Mouse (Mus musculus) brain, embryonic 14.5 days (tissue): ENCODE results near the gene Gm42715. TPM values are rescaled to one million over a fixed set of nuclear protein-coding genes. Genes with fewer than 3 reads are reported as not detected.

Source experiments
- DNase-seq: peaks from one replicate; pipeline ENCODE4 v3.0.0-alpha.2; 2011; ENCODE audit warnings: low read depth
- CTCF ChIP-seq: fragments of 200-500 bp; IDR thresholded peaks from 2 replicates; pipeline ENCODE4 v1.5.1; 2012; ENCODE audit warnings: inconsistent platforms, mild to moderate bottlenecking, moderate library complexity, borderline replicate concordance; ENCODE audit not compliant: insufficient read depth, insufficient read length; ENCODE audit errors: extremely low read depth
- POLR2A ChIP-seq: fragments of 200-500 bp; IDR thresholded peaks from 2 replicates; pipeline ENCODE4 v1.6.1; 2012; ENCODE audit warnings: mild to moderate bottlenecking, inconsistent platforms, borderline replicate concordance; ENCODE audit not compliant: poor library complexity, insufficient read depth, insufficient read length, severe bottlenecking; ENCODE audit errors: extremely low read depth
- polyA plus RNA-seq: library from polyadenylated mRNA; depleted of rRNA; stranded (reverse); fragments of >200 nt; gene quantifications from 2 replicates; pipeline ENCODE4 v1.2.3, GENCODE M21; 2012

Gm42715 gene
- polyA plus RNA-seq, 1 experiment: 19.2 TPM

- TF ChIP-seq CTCF (no peak), POLR2A (no peak)
- no peak for DNase-seq
Observed at GRCm38 (mm10) chr7:127591108-127591507, 71.7 kb downstream of the Gm42715 start.

- TF ChIP-seq CTCF: no peak
- TF ChIP-seq POLR2A: no peak
Observed at GRCm38 (mm10) chr7:127592575-127592974, 73.2 kb downstream of the Gm42715 start.

GRCm38 (mm10) chr7:127596747-127597146 lies 77.4 kb downstream of the Gm42715 start:
- no peak for TF ChIP-seq POLR2A
- no peak for TF ChIP-seq CTCF
- DNase-seq: no peak

More at GRCm38 (mm10) chr7:127592575-127592974, 73.2 kb downstream of the Gm42715 start:
- DNase-seq: no peak

- DNase-seq: no peak
- TF ChIP-seq POLR2A: no peak
- no peak for TF ChIP-seq CTCF
Observed at GRCm38 (mm10) chr7:127600612-127601011, 81.2 kb downstream of the Gm42715 start.

- no peak for TF ChIP-seq CTCF
- no peak for TF ChIP-seq POLR2A
- no peak for DNase-seq
Observed at GRCm38 (mm10) chr7:127601735-127602134, 82.4 kb downstream of the Gm42715 start.

GRCm38 (mm10) chr7:127602903-127603302 lies 83.5 kb downstream of the Gm42715 start:
- no peak for TF ChIP-seq CTCF
- no peak for TF ChIP-seq POLR2A
- no peak for DNase-seq

- TF ChIP-seq POLR2A: no peak
- TF ChIP-seq CTCF: no peak
- DNase-seq: no peak
Observed at GRCm38 (mm10) chr7:127604256-127604655, 84.9 kb downstream of the Gm42715 start.

GRCm38 (mm10) chr7:127607150-127607549 lies 87.8 kb downstream of the Gm42715 start:
- TF ChIP-seq CTCF (no peak), POLR2A (no peak)
- DNase-seq: no peak

GRCm38 (mm10) chr7:127611011-127611410 lies 91.6 kb downstream of the Gm42715 start:
- DNase-seq: no peak
- TF ChIP-seq CTCF: no peak
- no peak for TF ChIP-seq POLR2A

GRCm38 (mm10) chr7:127611561-127611960 lies 92.2 kb downstream of the Gm42715 start:
- TF ChIP-seq POLR2A (no peak), CTCF (no peak)
- no peak for DNase-seq

GRCm38 (mm10) chr7:127613501-127613900 lies 94.1 kb downstream of the Gm42715 start:
- no peak for DNase-seq
- TF ChIP-seq POLR2A: no peak
- no peak for TF ChIP-seq CTCF

- DNase-seq: no peak
- TF ChIP-seq POLR2A (no peak), CTCF (no peak)
Observed at GRCm38 (mm10) chr7:127614091-127614490, 94.7 kb downstream of the Gm42715 start.
